ENCODE assay signal across 23 mouse cellular contexts in the genomic region with DNA sequence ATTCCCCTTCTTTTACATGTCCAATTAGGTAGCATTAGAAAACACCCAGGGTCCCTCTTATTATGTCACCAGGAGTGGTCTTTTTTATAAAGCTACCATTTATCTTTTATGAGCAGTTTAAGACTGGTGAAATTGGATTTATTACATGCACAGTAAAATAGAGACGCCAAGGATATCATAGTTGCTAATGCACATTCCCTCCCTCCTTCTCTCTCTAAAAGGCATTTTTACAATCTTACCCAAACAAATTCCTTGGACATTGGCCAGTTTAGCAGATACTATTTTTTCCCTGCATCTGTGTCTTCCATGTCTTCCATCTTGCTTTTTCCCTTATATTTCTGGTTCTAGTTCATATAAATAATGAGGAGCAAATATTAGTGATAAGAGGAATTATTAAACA.
DNase-seq lines count a peak whose midpoint lies in the region; ATAC-seq and TF ChIP-seq lines count a peak whose summit lies in the region.
"Had no signal": no experiment of that assay in that cellular context is flagged by ENCODE, and none has a peak within 500 bp of the region (broad histone marks: within the 10 kb centered on the region; RNA-seq: fewer than 3 reads in every experiment).

No protein-coding gene starts in this region.

- no peak for TF ChIP-seq CTCF in intestine, postnatal 0 days (IDR thresholded peaks at IDR 0.05; ENCODE audit: low read depth)
- no peak for TF ChIP-seq CTCF in liver, adult 2 months (IDR thresholded peaks at IDR 0.05; ENCODE audit: low read depth, low read length)
- TF ChIP-seq CTCF in brain, embryonic 14.5 days (IDR thresholded peaks at IDR 0.05; ENCODE audit: borderline replicate concordance, extremely low read depth, insufficient read depth, insufficient read length), result no peak
- no peak for TF ChIP-seq CTCF in forebrain, postnatal 0 days (IDR thresholded peaks at IDR 0.05; ENCODE audit: low read depth)
- TF ChIP-seq CTCF in gastrocnemius, adult 2 months (IDR thresholded peaks at IDR 0.05), result no peak

- ATAC-seq in intestine, embryonic 15.5 days, result peak; percentile 62
- no peak for ATAC-seq in intestine, postnatal 0 days
- no peak for ATAC-seq in liver, embryonic 11.5 days (replicated peaks; ENCODE audit: low FRiP score)
- ATAC-seq in forebrain, postnatal 0 days, result no peak
- ATAC-seq in heart, embryonic 11.5 days (replicated peaks; ENCODE audit: insufficient number of reproducible peaks, low FRiP score, low TSS enrichment), result no peak
- ATAC-seq: CD4-positive, CD25-positive, alpha-beta regulatory T cell, adult 4 months; inflammation-experienced regulatory T-cells, adult 6 months; midbrain, embryonic 16.5 days had no signal

- H3K79me2 ChIP-seq in liver, adult 2 months (ENCODE audit: control insufficient read depth, insufficient read depth, low read length), result no peaks in the 10 kb centered on the region

- no peaks in the 10 kb centered on the region for H3K4me1 ChIP-seq in intestine, embryonic 15.5 days (replicated peaks)
- H3K4me1 ChIP-seq in intestine, postnatal 0 days (replicated peaks; ENCODE audit: control insufficient read depth, insufficient read depth, low read length), result no peaks in the 10 kb centered on the region
- H3K4me1 ChIP-seq in liver, adult 2 months (ENCODE audit: control insufficient read depth, insufficient read depth, low read length), result no peaks in the 10 kb centered on the region
- H3K4me1 ChIP-seq in liver, embryonic 11.5 days (replicated peaks; ENCODE audit: control insufficient read depth, insufficient read depth, low read length), result no peaks in the 10 kb centered on the region; the same call in 1 of the 2 replicates
- H3K4me1 ChIP-seq in forebrain, postnatal 0 days (ENCODE audit: insufficient read depth), result no peaks in the 10 kb centered on the region
- H3K4me1 ChIP-seq in heart, embryonic 11.5 days (ENCODE audit: control insufficient read depth, insufficient read depth, low read length), result no peaks in the 10 kb centered on the region
- H3K4me1 ChIP-seq: embryonic facial prominence, embryonic 12.5 days; hindbrain, embryonic 10.5 days; hindbrain, embryonic 15.5 days had no signal

- no peaks in the 10 kb centered on the region for H3K9me3 ChIP-seq in intestine, embryonic 15.5 days
- H3K9me3 ChIP-seq in intestine, postnatal 0 days (ENCODE audit: control insufficient read depth), result no peaks in the 10 kb centered on the region
- no peaks in the 10 kb centered on the region for H3K9me3 ChIP-seq in liver, embryonic 11.5 days (ENCODE audit: control insufficient read depth, low read length)
- H3K9me3 ChIP-seq in forebrain, postnatal 0 days (ENCODE audit: low read length), result no peaks in the 10 kb centered on the region
- H3K9me3 ChIP-seq in heart, embryonic 11.5 days (replicated peaks; ENCODE audit: control insufficient read depth, low read length), result no peaks in the 10 kb centered on the region
- H3K9me3 ChIP-seq: embryonic facial prominence, embryonic 12.5 days; hindbrain, embryonic 10.5 days; hindbrain, embryonic 15.5 days; limb, embryonic 12.5 days had no signal

- no peak for TF ChIP-seq POLR2A in liver, adult 2 months (IDR thresholded peaks at IDR 0.05; ENCODE audit: extremely low read depth, insufficient read depth, low read length)
- TF ChIP-seq POLR2A in brain, embryonic 14.5 days (IDR thresholded peaks at IDR 0.05; ENCODE audit: borderline replicate concordance, extremely low read depth, insufficient read depth, insufficient read length, poor library complexity, severe bottlenecking), result no peak

- H3K27ac ChIP-seq in intestine, embryonic 15.5 days, result no peak overlapping the region
- H3K27ac ChIP-seq in intestine, postnatal 0 days (ENCODE audit: low read depth, low read length), result no peak overlapping the region
- H3K27ac ChIP-seq in liver, adult 2 months (replicated peaks; ENCODE audit: insufficient read depth, low read depth, low read length), result no peak overlapping the region
- H3K27ac ChIP-seq in liver, embryonic 11.5 days (ENCODE audit: low read depth, low read length), result no peak overlapping the region
- H3K27ac ChIP-seq in forebrain, postnatal 0 days (ENCODE audit: low read depth, low read length), result 0 out of 2 replicates have a peak overlapping the region, but pooled peaks have one; percentile 50
- no peak overlapping the region for H3K27ac ChIP-seq in heart, embryonic 11.5 days (ENCODE audit: low read depth, low read length)
- H3K27ac ChIP-seq in gastrocnemius, adult 2 months, result no peak overlapping the region
- H3K27ac ChIP-seq: embryonic facial prominence, embryonic 12.5 days; hindbrain, embryonic 10.5 days; hindbrain, embryonic 15.5 days; limb, embryonic 12.5 days; liver, embryonic 14.5 days had no signal

- intact Hi-C loops in gastrocnemius, adult 2 months (cut with DNase I), result no loop called here

- no peak overlapping the region for H3K4me3 ChIP-seq in intestine, embryonic 15.5 days (replicated peaks)
- no peak overlapping the region for H3K4me3 ChIP-seq in intestine, postnatal 0 days (ENCODE audit: low read depth, low read length)
- no peak overlapping the region for H3K4me3 ChIP-seq in liver, adult 2 months (ENCODE audit: insufficient read depth, low read depth, low read length)
- H3K4me3 ChIP-seq in liver, embryonic 11.5 days (ENCODE audit: low read depth, low read length), result no peak overlapping the region
- no peak overlapping the region for H3K4me3 ChIP-seq in forebrain, postnatal 0 days (ENCODE audit: low read depth, low read length)
- H3K4me3 ChIP-seq in heart, embryonic 11.5 days (ENCODE audit: low read depth, low read length), result no peak overlapping the region
- no peak overlapping the region for H3K4me3 ChIP-seq in gastrocnemius, adult 2 months
- H3K4me3 ChIP-seq: embryonic facial prominence, embryonic 12.5 days; hindbrain, embryonic 10.5 days; hindbrain, embryonic 15.5 days; limb, embryonic 12.5 days had no signal

- WGBS in intestine, embryonic 15.5 days, result 23% methylated on average over 1 of the region's 1 CpGs
- 8% methylated on average over 1 of the region's 1 CpGs for WGBS in intestine, postnatal 0 days
- 67% methylated on average over 1 of the region's 1 CpGs for WGBS in liver, adult 2 months
- WGBS in liver, embryonic 11.5 days, result 56% methylated on average over 1 of the region's 1 CpGs
- 51% methylated on average over 1 of the region's 1 CpGs for WGBS in forebrain, postnatal 0 days
- 59% methylated on average over 1 of the region's 1 CpGs for WGBS in heart, embryonic 11.5 days (ENCODE audit: insufficient replicate concordance)

- H3K4me2 ChIP-seq in intestine, embryonic 15.5 days (replicated peaks), result no peak overlapping the region
- no peak overlapping the region for H3K4me2 ChIP-seq in intestine, postnatal 0 days (replicated peaks; ENCODE audit: low read depth)
- no peak overlapping the region for H3K4me2 ChIP-seq in liver, embryonic 11.5 days
- H3K4me2 ChIP-seq in forebrain, postnatal 0 days (ENCODE audit: low read depth), result no peak overlapping the region
- no peak overlapping the region for H3K4me2 ChIP-seq in heart, embryonic 11.5 days
- H3K4me2 ChIP-seq: embryonic facial prominence, embryonic 12.5 days; hindbrain, embryonic 15.5 days; limb, embryonic 12.5 days had no signal

- no peaks in the 10 kb centered on the region for H3K36me3 ChIP-seq in intestine, embryonic 15.5 days
- H3K36me3 ChIP-seq in intestine, postnatal 0 days (ENCODE audit: control insufficient read depth, insufficient read depth), result no peaks in the 10 kb centered on the region
- no peaks in the 10 kb centered on the region for H3K36me3 ChIP-seq in liver, adult 2 months (ENCODE audit: control insufficient read depth, insufficient read depth, low read length)
- H3K36me3 ChIP-seq in liver, embryonic 11.5 days (ENCODE audit: control insufficient read depth, insufficient read depth, low read length), result no peaks in the 10 kb centered on the region
- H3K36me3 ChIP-seq in forebrain, postnatal 0 days (ENCODE audit: insufficient read depth), result no peaks in the 10 kb centered on the region
- H3K36me3 ChIP-seq in heart, embryonic 11.5 days (ENCODE audit: control insufficient read depth, insufficient read depth, low read length), result no peaks in the 10 kb centered on the region
- H3K36me3 ChIP-seq: embryonic facial prominence, embryonic 12.5 days; hindbrain, embryonic 10.5 days; hindbrain, embryonic 15.5 days; limb, embryonic 12.5 days had no signal

- peak; percentile 2 for DNase-seq in liver, adult 2 months (ENCODE audit: extremely low read depth, low read depth, low spot score)
- DNase-seq in liver, embryonic 11.5 days (ENCODE audit: low spot score), result no peak
- peak; percentile 44 for DNase-seq in brain, embryonic 14.5 days (ENCODE audit: low read depth)
- DNase-seq in forebrain, postnatal 0 days, result no peak
- no peak for DNase-seq in gastrocnemius, adult 2 months
- DNase-seq: adrenal gland, postnatal 14 days; cerebellum, adult 11-12 months; cerebellum, adult 9-11 months; embryo, embryonic 11 days; gastrocnemius, postnatal 10 days; kidney, adult 8-10 months; right cerebral cortex, postnatal 25 days had no signal

- H3K9ac ChIP-seq in intestine, embryonic 15.5 days, result no peak overlapping the region
- H3K9ac ChIP-seq in intestine, postnatal 0 days (ENCODE audit: low read depth, low read length), result no peak overlapping the region
- no peak overlapping the region for H3K9ac ChIP-seq in liver, adult 2 months (ENCODE audit: low read depth, low read length)
- no peak overlapping the region for H3K9ac ChIP-seq in liver, embryonic 11.5 days (ENCODE audit: low read depth, low read length)
- H3K9ac ChIP-seq in forebrain, postnatal 0 days, result no peak overlapping the region
- no peak overlapping the region for H3K9ac ChIP-seq in heart, embryonic 11.5 days (ENCODE audit: low read depth, low read length)
- H3K9ac ChIP-seq: embryonic facial prominence, embryonic 12.5 days; hindbrain, embryonic 15.5 days; limb, embryonic 12.5 days; liver, embryonic 14.5 days had no signal

- H3K27me3 ChIP-seq in intestine, embryonic 15.5 days (replicated peaks), result no peaks in the 10 kb centered on the region
- no peaks in the 10 kb centered on the region for H3K27me3 ChIP-seq in intestine, postnatal 0 days (replicated peaks; ENCODE audit: control insufficient read depth, insufficient read depth, low read length)
- no peaks in the 10 kb centered on the region for H3K27me3 ChIP-seq in liver, adult 2 months (ENCODE audit: control insufficient read depth, insufficient read depth, low read length)
- H3K27me3 ChIP-seq in liver, embryonic 11.5 days (replicated peaks; ENCODE audit: control insufficient read depth, insufficient read depth, low read length), result no peaks in the 10 kb centered on the region
- H3K27me3 ChIP-seq in forebrain, postnatal 0 days (ENCODE audit: insufficient read depth, low read length), result no peaks in the 10 kb centered on the region
- H3K27me3 ChIP-seq in heart, embryonic 11.5 days (ENCODE audit: control insufficient read depth, insufficient read depth, low read length), result no peaks in the 10 kb centered on the region
- H3K27me3 ChIP-seq: embryonic facial prominence, embryonic 12.5 days; hindbrain, embryonic 15.5 days; limb, embryonic 12.5 days had no signal

Comparison
In these comparisons a context has a peak if more than half of its experiments do, and no peak if none do; other contexts are left out.
1. DNase-seq: peak in liver, adult 2 months (single experiment) and brain, embryonic 14.5 days (single experiment); none in liver, embryonic 11.5 days (single experiment), forebrain, postnatal 0 days (single experiment) and gastrocnemius, adult 2 months (single experiment).